Mouse (Mus musculus): ENCODE data around the gene Fam171a1.
"Not testable (repeated sequence)": the region's sequence is repeated elsewhere in the genome, so short reads cannot be mapped to it uniquely, and the experiment has no call there.

Fam171a1 gene

DNA sequence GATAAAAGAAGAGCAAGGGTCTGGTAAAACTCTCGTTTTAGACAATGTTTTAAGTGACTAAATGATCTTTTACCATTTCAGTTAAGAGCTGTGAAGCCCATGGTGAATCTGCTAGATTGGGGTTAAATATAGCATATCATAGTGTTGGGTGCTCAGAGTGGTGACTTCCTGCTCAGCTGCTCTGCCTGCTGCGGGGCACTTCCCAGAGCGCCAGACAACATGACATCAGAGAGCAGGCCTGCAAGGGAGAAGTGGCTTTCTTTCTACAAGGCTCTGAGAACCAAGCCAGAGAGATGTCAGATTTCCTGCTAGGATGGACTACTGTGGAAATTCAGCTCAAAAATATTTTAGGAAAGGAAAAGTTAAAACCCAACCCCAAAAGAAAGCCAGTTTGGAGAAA lies 57.8 kb downstream of the Fam171a1 start:
- DNase-seq (ENCODE audit: extremely low read depth, low read depth): no peak

- no peak for DNase-seq (ENCODE audit: extremely low read depth, low read depth)
Observed at GRCm38 (mm10) chr2:3172656-3173055, 58.6 kb downstream of the Fam171a1 start.

- no peak for DNase-seq (ENCODE audit: extremely low read depth, low read depth)
Observed at GRCm38 (mm10) chr2:3174890-3175289, 60.9 kb downstream of the Fam171a1 start.

GRCm38 (mm10) chr2:3175988-3176387 lies 62.0 kb downstream of the Fam171a1 start:
- not testable (repeated sequence) for DNase-seq (ENCODE audit: extremely low read depth, low read depth)

GRCm38 (mm10) chr2:3176751-3177150 lies 62.7 kb downstream of the Fam171a1 start:
- DNase-seq (ENCODE audit: extremely low read depth, low read depth): no peak

DNA sequence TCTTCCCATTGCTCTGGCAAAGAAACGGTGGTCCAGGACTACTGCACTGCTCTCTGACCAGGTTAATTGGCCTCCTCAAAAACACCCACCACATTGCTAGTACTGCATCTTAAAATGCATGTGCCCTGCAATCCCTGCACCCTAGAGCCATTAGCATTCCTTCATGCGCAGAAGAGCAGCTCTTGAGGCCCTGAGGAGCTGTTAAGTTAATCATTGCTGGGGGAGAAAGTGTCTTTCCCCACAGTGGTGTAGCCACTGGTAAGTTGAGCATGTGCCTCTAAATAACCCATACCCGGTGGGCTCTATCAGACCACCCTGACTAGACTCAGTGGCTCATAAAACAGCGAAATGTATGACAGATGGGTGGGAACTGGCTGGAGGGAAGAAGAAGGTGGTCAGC lies 66.5 kb downstream of the Fam171a1 start:
- no peak for DNase-seq (ENCODE audit: extremely low read depth, low read depth)

- DNase-seq (ENCODE audit: extremely low read depth, low read depth): no peak
Observed at GRCm38 (mm10) chr2:3183656-3184055, 69.6 kb downstream of the Fam171a1 start.

DNA sequence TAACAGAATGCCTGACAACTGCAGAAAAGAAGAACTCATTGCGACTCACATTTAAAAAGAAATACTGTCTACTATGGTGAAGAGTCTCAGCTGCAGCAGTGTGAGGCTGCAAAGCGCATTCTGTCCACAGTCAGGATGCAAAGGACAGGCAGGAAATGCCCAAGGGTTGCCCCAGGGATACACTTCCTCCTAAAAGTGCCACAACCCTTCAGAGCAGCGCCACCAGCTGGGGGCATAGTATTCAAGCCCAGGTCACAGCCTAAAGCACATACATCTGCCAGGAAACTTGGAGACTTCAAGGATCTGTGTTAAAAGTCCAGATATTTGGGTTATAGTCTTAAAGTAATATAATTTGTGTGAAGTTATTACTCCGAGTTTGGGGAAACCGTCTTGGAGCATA lies 71.3 kb downstream of the Fam171a1 start:
- DNase-seq (ENCODE audit: extremely low read depth, low read depth): no peak

GRCm38 (mm10) chr2:3188745-3189475 lies 74.9 kb downstream of the Fam171a1 start:
- no peak for DNase-seq (ENCODE audit: extremely low read depth, low read depth)

- no peak for DNase-seq (ENCODE audit: extremely low read depth, low read depth)
Observed at GRCm38 (mm10) chr2:3191149-3191548, 77.1 kb downstream of the Fam171a1 start.

DNA sequence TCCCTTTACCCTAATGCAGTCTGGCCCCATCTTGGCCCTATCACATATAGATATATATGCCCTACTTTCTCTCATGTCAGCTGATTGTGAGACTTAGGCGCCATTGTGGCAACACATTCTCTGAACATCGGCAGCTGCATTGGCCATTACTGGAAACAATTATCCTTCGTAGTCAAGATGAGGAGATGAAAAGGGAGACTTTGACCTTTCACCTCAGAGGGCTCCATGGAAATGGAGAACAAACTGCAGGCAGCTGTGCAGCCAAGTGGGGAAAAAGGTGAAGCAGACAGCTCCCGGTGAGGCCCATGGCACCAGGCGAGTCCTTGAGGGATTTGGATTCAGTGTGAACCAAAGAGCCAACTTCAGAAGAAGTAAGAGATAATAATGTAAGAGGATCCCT lies 81.5 kb downstream of the Fam171a1 start:
- DNase-seq (ENCODE audit: extremely low read depth, low read depth): no peak

GRCm38 (mm10) chr2:3200422-3200821 lies 86.4 kb downstream of the Fam171a1 start:
- DNase-seq (ENCODE audit: extremely low read depth, low read depth): no peak

- DNase-seq (ENCODE audit: extremely low read depth, low read depth): no peak
Observed at GRCm38 (mm10) chr2:3206975-3207642, 93.1 kb downstream of the Fam171a1 start.

GRCm38 (mm10) chr2:3215480-3215879 lies 101.5 kb downstream of the Fam171a1 start:
- DNase-seq (ENCODE audit: extremely low read depth, low read depth): no peak

DNA sequence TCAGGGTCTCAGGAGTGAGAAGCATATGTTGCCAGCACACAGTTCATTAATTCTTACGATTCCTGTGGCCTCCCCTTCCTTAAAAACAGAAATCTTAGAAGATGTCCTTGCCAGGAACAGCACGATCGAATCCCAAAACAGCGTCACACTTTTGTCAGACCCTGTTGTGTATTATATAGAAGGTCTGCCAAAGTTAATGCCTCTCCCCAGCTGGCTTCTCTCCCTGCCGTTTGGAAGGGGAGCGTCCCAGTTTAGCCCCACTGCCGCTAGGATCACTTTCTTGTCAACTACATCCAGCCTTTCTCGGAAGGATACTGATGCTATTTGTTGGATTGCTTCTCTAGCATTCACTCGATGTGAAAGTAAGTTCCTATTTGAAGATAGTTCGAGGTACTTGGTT lies 102.6 kb downstream of the Fam171a1 start:
- no peak for DNase-seq (ENCODE audit: extremely low read depth, low read depth)

DNA sequence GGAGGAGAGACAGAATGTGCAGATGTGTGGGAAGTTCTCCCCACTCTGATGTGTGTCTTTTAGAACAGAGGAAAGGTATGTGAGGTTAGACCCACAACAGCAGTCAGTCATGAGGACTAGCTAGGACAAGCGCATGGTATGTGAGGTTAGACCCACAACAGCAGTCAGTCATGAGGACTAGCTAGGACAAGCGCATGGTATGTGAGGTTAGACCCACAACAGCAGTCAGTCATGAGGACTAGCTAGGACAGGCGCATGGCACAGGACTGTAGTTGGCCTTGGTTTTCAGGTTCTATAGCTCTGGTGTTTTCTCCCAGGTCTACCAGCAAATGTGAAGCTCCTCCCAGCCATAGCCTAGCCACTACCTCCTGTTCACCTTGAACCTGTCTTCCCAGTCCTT lies 103.6 kb downstream of the Fam171a1 start:
- DNase-seq (ENCODE audit: extremely low read depth, low read depth): not testable (repeated sequence)

DNA sequence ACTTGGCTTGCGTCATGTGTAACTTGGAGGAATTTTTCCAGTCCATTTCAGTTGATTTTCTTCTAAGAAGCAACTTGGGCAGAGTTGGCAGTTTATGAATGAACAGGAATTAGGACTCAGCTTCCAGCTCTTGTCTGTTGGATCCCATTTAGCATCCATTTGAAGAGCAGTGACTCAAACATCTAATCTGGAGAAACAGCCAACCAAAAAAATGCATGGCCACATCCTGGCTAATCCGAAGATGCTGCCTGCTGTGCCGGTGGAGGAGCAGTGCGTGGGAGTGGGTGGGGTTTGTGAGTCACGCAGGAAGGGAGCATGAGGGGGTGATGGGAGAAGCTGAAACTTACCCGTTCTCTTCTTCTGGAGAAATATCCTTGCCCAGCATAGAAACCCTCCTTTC lies 104.2 kb downstream of the Fam171a1 start:
- no peak for DNase-seq (ENCODE audit: extremely low read depth, low read depth)

- DNase-seq (ENCODE audit: extremely low read depth, low read depth): no peak
Observed at GRCm38 (mm10) chr2:3228475-3228874, 114.5 kb downstream of the Fam171a1 start.

GRCm38 (mm10) chr2:3229060-3229459 lies 115.0 kb downstream of the Fam171a1 start:
- peak; percentile 13 for DNase-seq (ENCODE audit: extremely low read depth, low read depth)

DNA sequence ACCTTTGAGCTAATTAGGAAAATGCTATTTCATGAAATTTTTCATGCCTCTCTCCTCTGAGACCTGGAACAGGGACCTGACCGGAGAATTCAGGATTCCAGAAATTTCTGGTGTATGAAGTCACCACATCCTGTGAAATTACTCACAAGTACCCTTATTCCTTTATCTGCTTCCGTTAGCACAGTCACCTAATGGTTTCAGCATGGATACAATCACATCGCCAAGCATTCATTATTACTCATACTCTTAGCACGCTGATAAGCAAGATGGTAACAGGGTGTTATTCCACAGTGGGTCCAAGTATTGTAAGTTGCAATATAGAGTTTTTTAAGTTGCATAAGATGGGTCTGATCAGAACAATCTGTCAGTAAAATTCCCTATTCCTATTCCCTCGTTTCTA lies 125.2 kb downstream of the Fam171a1 start:
- DNase-seq (ENCODE audit: extremely low read depth, low read depth): no peak

DNA sequence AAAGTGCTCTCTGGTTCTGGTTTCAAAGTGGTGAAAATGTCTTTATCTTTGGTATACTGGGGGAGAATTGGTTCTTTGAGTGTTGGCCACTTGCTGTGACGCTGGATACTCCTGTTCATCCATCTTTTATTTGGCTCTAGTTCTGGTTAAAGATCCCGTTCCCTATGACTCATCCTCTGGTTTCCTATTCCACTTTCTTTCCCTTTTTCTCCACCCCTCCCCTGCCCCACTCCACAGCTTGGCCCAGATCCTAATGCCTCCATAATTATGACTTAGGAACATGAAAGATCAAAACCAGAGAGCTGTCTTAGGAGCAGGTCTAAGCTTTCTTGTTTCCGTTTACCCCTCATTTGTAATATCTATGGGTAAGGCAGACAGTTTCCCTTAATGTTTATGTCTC lies 130.2 kb downstream of the Fam171a1 start:
- no peak for DNase-seq (ENCODE audit: extremely low read depth, low read depth)

- no peak for DNase-seq (ENCODE audit: extremely low read depth, low read depth)
Observed at GRCm38 (mm10) chr2:3251309-3251708, 137.3 kb downstream of the Fam171a1 start.

DNA sequence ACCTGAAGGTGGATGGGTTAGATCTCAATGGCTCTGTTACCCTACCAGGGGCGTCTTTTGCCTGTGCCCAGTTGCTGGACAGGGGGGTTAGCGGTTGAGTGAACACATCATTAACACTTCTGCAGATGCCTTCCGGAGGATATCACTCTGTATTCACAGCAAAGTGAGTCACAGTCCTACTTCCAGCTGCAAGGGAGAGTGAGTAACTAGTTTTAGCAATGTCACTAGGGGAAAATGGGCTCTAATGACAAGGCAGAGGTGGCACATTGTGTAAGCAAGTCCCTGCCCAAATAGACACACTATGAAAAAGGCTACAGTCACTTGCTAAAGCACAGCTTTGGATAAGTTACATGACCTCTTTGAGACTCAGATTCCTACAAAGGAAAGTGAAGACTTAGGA lies 152.4 kb downstream of the Fam171a1 start:
- no peak for DNase-seq (ENCODE audit: extremely low read depth, low read depth)
